In the genomic region with DNA sequence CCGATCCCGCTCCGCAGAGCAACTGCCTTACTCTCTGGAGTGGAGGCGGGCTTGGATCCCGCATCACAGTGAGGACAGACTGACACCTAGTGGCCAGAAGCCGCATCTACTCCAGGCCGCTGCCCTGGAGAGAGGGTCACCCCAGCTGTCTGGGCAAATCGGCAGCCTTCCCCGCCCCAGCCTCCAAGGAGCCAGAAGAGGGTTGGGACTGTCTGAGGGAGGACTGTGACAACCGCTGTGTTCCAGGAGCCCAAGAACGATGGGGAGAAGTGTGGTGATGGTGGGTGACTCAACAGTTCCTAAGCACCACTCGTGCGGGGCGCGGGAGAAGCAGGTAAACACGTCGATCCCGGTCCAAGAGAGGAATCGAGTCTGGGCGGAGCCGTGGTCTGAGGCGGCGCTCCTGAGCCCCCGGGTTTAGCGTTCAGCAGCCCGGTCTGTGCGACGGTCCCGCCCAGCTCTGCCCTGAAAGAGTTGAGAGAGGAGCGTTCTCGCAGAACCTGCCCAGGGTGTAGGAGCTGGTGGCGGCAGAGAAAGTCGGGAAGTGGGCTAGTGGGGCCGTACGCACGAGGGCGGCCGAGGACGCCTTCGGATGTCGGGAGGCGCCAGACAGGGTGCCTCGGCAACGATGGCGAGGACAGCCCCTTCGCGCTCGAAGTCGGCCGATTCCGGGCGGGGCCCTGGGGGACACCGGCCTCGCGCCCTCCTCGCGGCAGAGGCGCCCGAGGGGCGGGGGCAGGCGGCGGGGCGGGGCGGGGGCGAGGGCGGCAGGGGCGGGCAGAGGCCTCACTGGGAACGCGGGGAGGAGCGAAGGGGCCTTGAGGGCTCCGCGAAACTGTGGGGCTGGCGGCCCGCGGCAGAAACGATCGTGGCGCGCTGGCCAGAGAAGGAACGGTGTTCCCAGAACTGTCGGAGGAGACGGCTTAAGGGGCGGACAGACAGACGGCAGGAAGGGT, we compare ENCODE assay signal across 8 mouse cellular contexts. TPM values are rescaled to one million over a fixed set of nuclear protein-coding genes. Genes with fewer than 3 reads are reported as not detected.
A peak's percentile ranks its signal among the peaks of the same experiment; 100 is the strongest.
DNase-seq lines count a peak whose midpoint lies in the region; ATAC-seq and TF ChIP-seq lines count a peak whose summit lies in the region.

No protein-coding gene starts in this region.

- no peaks in the 10 kb centered on the region for H3K9me3 ChIP-seq in G1E (replicated peaks)
- no peaks in the 10 kb centered on the region for H3K9me3 ChIP-seq in forebrain, embryonic 16.5 days (ENCODE audit: control insufficient read depth, low read length)
- no peaks in the 10 kb centered on the region for H3K9me3 ChIP-seq in neural tube, embryonic 14.5 days (ENCODE audit: control insufficient read depth, low read length)

- DNase-seq in G1E (ENCODE audit: low spot score) = peak; percentile 87
- peak; percentile 91 to 93 for DNase-seq in cerebellum, adult 18-20 months
- peak; percentile 96 to 98 for DNase-seq in heart, postnatal 36 days
- DNase-seq in layer of hippocampus, adult 18-20 months (ENCODE audit: low spot score in 2 of 2) = peak; percentile 87 to 96
- peak; percentile 97 for DNase-seq in lung, adult 18-20 months
- peak; percentile 96 for DNase-seq in testis, postnatal 10 days (ENCODE audit: low spot score)

- peak; percentile 42; the same call in 1 of the 2 replicates for ATAC-seq in G1E (ENCODE audit: extremely low read depth, insufficient number of reproducible peaks, low FRiP score, poor library complexity, severe bottlenecking)
- ATAC-seq in forebrain, embryonic 16.5 days = peak; percentile 92
- peak; percentile 87 for ATAC-seq in neural tube, embryonic 14.5 days (ENCODE audit: low read depth)

- TF ChIP-seq CTCF in G1E (IDR thresholded peaks at IDR 0.05; ENCODE audit: low read depth, low read length) = peak; percentile 92

- intact Hi-C loops in heart, postnatal 36 days (cut with DNase I) = loop anchor here (1.0 to 10.0 kb wide), 5 partner anchors 19 to 353 kb away; no protein-coding TSS in a partner anchor

- under 1% methylated on average over 56 of the region's 84 CpGs for WGBS in forebrain, embryonic 16.5 days
- WGBS in neural tube, embryonic 14.5 days = 0% methylated on average over 67 of the region's 84 CpGs

- H3K36me3 ChIP-seq in G1E (replicated peaks) = peaks cover 45% of the 10 kb centered on the region
- peaks cover 19% of the 10 kb centered on the region for H3K36me3 ChIP-seq in forebrain, embryonic 16.5 days (ENCODE audit: control insufficient read depth, insufficient read depth)
- H3K36me3 ChIP-seq in neural tube, embryonic 14.5 days (ENCODE audit: control insufficient read depth, insufficient read depth, low read length) = peaks cover 24% of the 10 kb centered on the region

- H3K27me3 ChIP-seq in G1E (ENCODE audit: insufficient read depth, low read length) = no peaks in the 10 kb centered on the region
- no peaks in the 10 kb centered on the region for H3K27me3 ChIP-seq in forebrain, embryonic 16.5 days (replicated peaks; ENCODE audit: control insufficient read depth, insufficient read depth, low read length)
- H3K27me3 ChIP-seq in neural tube, embryonic 14.5 days (ENCODE audit: control insufficient read depth, insufficient read depth, low read length) = no peaks in the 10 kb centered on the region

- H3K9ac ChIP-seq in forebrain, embryonic 16.5 days (replicated peaks; ENCODE audit: low read depth, low read length) = peak overlapping the region; percentile 58
- peak overlapping the region; percentile 41 for H3K9ac ChIP-seq in neural tube, embryonic 14.5 days (replicated peaks; ENCODE audit: low read depth, low read length)

- peak overlapping the region; percentile 89 for H3K4me3 ChIP-seq in G1E (ENCODE audit: low read depth, low read length)
- peak overlapping the region; percentile 44 for H3K4me3 ChIP-seq in forebrain, embryonic 16.5 days (replicated peaks; ENCODE audit: low read length)
- peak overlapping the region; percentile 53 for H3K4me3 ChIP-seq in neural tube, embryonic 14.5 days (ENCODE audit: low read depth, low read length)

- peak overlapping the region; percentile 86 for H3K27ac ChIP-seq in forebrain, embryonic 16.5 days (ENCODE audit: low read length)
- H3K27ac ChIP-seq in neural tube, embryonic 14.5 days (ENCODE audit: low read depth, low read length) = peak overlapping the region; percentile 78

- H3K4me2 ChIP-seq in forebrain, embryonic 16.5 days (ENCODE audit: low read length) = peak overlapping the region; percentile 68
- peak overlapping the region; percentile 53 for H3K4me2 ChIP-seq in neural tube, embryonic 14.5 days (ENCODE audit: low read depth, low read length)

- peaks cover 70% of the 10 kb centered on the region for H3K4me1 ChIP-seq in G1E (ENCODE audit: insufficient read depth, low read depth, low read length)
- peaks cover 51% of the 10 kb centered on the region for H3K4me1 ChIP-seq in forebrain, embryonic 16.5 days (replicated peaks; ENCODE audit: control insufficient read depth, insufficient read depth, low read length)
- peaks cover 32% of the 10 kb centered on the region for H3K4me1 ChIP-seq in neural tube, embryonic 14.5 days (ENCODE audit: control insufficient read depth, insufficient read depth, low read length)

RNA-seq across cellular contexts. Expression of gene Tlcd1, which starts 1.7 kb away (rescaled TPM):
- total RNA-seq in G1E (2014; fragmentation: Nextera tagmentation) = 14.7 and 15.5 TPM in 2 replicates
- 6.7 TPM in 2 replicates for total RNA-seq in G1E (2017)
- polyA plus RNA-seq in G1E (2012) = 47.8 and 59.3 TPM in 2 replicates
- 5.4 and 6.5 TPM in 2 replicates for polyA plus RNA-seq in forebrain, embryonic 16.5 days (2015; fragmentation: Nextera tagmentation; extraction: Ambion mirVana)
- total RNA-seq in heart, postnatal 36 days (2021) = 1 to 10 TPM; 6.1 to 7.5 TPM
- 10 to 100 TPM; 16.8 to 17.5 TPM for total RNA-seq in layer of hippocampus, adult 18-20 months (2021)
- polyA plus RNA-seq in neural tube, embryonic 14.5 days (2014; fragmentation: Nextera tagmentation; extraction: Ambion mirVana) = 14.6 and 16.7 TPM in 2 replicates

RNA-seq across cellular contexts. Expression of gene Nek8, which starts 1.7 kb away (rescaled TPM):
- total RNA-seq in G1E (2014; fragmentation: Nextera tagmentation) = 7.8 and 14.8 TPM in 2 replicates
- 7.8 and 9.9 TPM in 2 replicates for total RNA-seq in G1E (2017)
- 7.3 and 8.5 TPM in 2 replicates for polyA plus RNA-seq in G1E (2012)
- 5.1 and 6.0 TPM in 2 replicates for polyA plus RNA-seq in forebrain, embryonic 16.5 days (2015; fragmentation: Nextera tagmentation; extraction: Ambion mirVana)
- 1 to 10 TPM; 2.2 to 3.4 TPM for total RNA-seq in heart, postnatal 36 days (2021)
- total RNA-seq in layer of hippocampus, adult 18-20 months (2021) = 1 to 10 TPM; 2.6 to 4.1 TPM
- 3.9 and 6.1 TPM in 2 replicates for polyA plus RNA-seq in neural tube, embryonic 14.5 days (2014; fragmentation: Nextera tagmentation; extraction: Ambion mirVana)

RNA-seq across cellular contexts. Expression of gene Rpl23a, which starts 5.2 kb away (rescaled TPM):
- 1,467 and 1,695 TPM in 2 replicates for total RNA-seq in G1E (2014; fragmentation: Nextera tagmentation)
- total RNA-seq in G1E (2017) = 2,502 and 2,557 TPM in 2 replicates
- 844 and 2,130 TPM in 2 replicates for polyA plus RNA-seq in G1E (2012)
- polyA plus RNA-seq in forebrain, embryonic 16.5 days (2015; fragmentation: Nextera tagmentation; extraction: Ambion mirVana) = 758 and 831 TPM in 2 replicates
- total RNA-seq in heart, postnatal 36 days (2021) = 100 to 1,000 TPM; 805 to 853 TPM
- total RNA-seq in layer of hippocampus, adult 18-20 months (2021) = 100 to 1,000 TPM; 770 to 803 TPM
- 906 and 951 TPM in 2 replicates for polyA plus RNA-seq in neural tube, embryonic 14.5 days (2014; fragmentation: Nextera tagmentation; extraction: Ambion mirVana)

RNA-seq across cellular contexts. Expression of gene Rab34, which starts 10.0 kb away (rescaled TPM):
- total RNA-seq in G1E (2014; fragmentation: Nextera tagmentation) (0.60 TPM in 1 of 2 replicates, not detected in the other), G1E (2017) (not detected in 2 replicates)
- 0.52 and 0.95 TPM in 2 replicates for polyA plus RNA-seq in G1E (2012)
- 53.9 and 56.9 TPM in 2 replicates for polyA plus RNA-seq in forebrain, embryonic 16.5 days (2015; fragmentation: Nextera tagmentation; extraction: Ambion mirVana)
- 10 to 100 TPM in 1 of 2 experiments, 1 to 10 TPM in 1; 10.0 to 13.2 TPM for total RNA-seq in heart, postnatal 36 days (2021)
- total RNA-seq in layer of hippocampus, adult 18-20 months (2021) = 10 to 100 TPM; 22.5 to 25.8 TPM
- 61.5 and 63.9 TPM in 2 replicates for polyA plus RNA-seq in neural tube, embryonic 14.5 days (2014; fragmentation: Nextera tagmentation; extraction: Ambion mirVana)

RNA-seq across cellular contexts. Expression of gene Traf4, which starts 12.8 kb away (rescaled TPM):
- total RNA-seq in G1E (2014; fragmentation: Nextera tagmentation) (26.2 and 42.8 TPM in 2 replicates), G1E (2017) (7.0 and 9.2 TPM in 2 replicates)
- polyA plus RNA-seq in G1E (2012) = 53.0 and 74.4 TPM in 2 replicates
- 122 and 124 TPM in 2 replicates for polyA plus RNA-seq in forebrain, embryonic 16.5 days (2015; fragmentation: Nextera tagmentation; extraction: Ambion mirVana)
- total RNA-seq in heart, postnatal 36 days (2021) = 1 to 10 TPM; 6.1 to 7.0 TPM
- total RNA-seq in layer of hippocampus, adult 18-20 months (2021) = 1 to 10 TPM; 8.3 to 9.8 TPM
- polyA plus RNA-seq in neural tube, embryonic 14.5 days (2014; fragmentation: Nextera tagmentation; extraction: Ambion mirVana) = 56.5 and 77.9 TPM in 2 replicates

Comparison
In these comparisons a context has a peak if more than half of its experiments do, and no peak if none do; other contexts are left out.
1. Peak in every context shown above with its lines: DNase-seq, ATAC-seq, H3K4me3 ChIP-seq and H3K27ac ChIP-seq.
2. ATAC-seq: peak in every context shown above with its lines; median percentile 92 in forebrain, embryonic 16.5 days; 87 in neural tube, embryonic 14.5 days; 42 in G1E.